Mouse (Mus musculus): ENCODE data around the gene Mfap2.

The Mfap2 gene

DNA sequence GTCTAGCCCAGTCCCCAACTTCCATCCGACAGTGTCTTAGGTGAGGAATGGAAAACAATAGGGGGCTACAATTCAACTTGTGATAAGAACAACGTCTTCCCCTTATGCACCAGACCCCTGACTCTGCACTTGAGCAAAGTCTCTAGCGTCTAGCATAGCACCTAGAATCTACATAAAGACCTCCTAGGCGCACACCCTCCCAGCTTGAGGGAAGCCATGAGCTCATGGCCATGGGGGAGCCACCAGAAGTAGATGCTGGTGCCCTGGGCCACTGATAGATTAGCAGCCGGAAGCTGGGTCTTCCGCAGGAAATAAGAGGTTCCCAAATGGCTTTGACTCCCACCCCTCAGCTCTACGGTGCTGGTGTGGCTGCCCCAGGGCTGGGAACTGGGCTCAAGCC is 22.7 kb upstream of the Mfap2 start:
- DNase-seq (ENCODE audit: low spot score in 2 of 2) = no peak

DNA sequence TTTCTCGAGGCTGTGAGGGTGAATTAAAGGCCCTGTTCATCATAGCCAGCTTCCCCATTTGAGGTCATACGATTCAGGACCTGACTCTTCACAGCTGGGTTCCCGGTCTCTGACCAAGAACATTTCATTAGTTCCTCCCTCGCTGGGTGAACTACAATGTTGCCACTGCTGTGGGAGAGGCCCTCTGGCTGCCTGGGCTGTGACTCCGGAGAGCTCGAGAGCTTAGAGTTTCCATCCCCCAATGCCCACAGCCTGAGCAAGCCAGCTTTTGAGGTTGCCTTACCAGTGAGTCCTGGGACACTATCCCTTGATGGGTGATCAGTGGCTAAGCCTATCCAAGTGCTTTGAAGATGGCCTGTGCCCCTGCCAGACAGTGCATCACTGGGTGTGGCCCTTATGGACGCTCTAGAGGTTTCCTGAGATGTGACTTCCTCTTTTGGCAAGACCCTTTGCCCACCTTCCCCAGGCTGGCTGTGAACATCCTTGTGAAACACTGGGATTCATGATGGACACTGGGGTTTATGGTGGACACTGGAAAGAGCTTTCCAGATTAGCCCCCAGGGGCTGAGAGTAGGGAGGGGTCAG is 21.4 kb upstream of the Mfap2 start:
- no peak for DNase-seq (ENCODE audit: low spot score in 2 of 2)

DNA sequence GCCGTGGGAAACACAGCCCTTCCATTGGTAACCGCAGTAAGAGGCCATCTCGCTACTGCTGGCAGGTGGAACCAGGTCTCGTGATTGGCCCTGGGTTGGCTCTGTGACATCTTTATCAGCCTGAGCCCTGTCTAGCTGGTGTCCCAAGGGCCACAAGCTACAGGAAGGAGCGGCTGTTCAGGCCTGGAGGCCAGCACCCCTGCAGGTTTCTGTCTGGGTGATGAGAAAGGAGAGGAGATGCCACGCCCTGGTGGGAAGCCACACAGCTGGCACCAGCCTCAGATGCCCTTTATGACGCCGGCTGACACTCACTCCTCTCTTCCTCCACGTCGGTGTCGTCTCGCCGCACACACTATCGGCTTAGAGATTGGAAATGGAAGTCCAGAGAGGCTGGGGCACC is 20.8 kb upstream of the Mfap2 start:
- no peak for DNase-seq (ENCODE audit: low spot score in 2 of 2)

DNA sequence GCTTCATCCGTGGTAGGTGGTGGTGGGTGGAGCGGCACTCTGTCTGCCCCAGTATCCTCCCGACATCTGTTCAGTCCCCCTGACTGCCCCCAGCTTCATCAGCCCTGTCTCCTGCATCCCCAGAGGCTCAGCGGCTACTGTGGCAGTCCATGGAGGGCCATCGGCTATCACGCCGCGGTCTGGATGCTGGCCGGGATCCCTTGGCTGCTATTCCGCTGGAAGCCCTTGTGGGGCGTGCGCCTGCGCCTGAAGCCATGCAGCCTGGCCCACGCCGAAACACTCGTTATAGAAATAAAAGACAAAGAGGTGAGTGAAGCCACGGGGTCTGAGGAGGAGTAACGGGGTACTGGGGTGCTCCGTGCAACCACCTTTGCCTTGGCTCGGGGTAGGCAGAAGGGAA is 18.0 kb upstream of the Mfap2 start:
- DNase-seq (ENCODE audit: low spot score in 2 of 2) = no peak

DNA sequence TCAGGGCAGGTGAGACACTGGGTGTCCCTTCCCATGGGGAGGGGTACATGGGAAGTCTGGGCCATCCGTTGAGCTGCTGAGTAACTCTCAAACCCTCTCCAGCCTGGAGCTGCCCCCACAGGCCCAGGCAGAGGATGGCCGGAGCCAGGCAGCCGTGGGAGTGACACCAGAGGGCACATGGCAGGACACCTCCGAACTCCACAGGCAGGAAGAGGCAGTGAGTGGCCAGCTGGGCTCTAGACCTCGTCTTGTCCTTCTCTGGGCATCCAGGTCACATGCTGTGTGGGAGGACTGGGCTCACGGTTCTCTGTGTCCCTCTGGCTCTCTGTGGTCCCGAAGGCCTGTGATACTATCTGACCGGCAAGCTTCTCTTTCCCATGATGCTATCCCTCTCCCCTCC is 16.4 kb upstream of the Mfap2 start:
- DNase-seq (ENCODE audit: low spot score in 2 of 2) = no peak

DNA sequence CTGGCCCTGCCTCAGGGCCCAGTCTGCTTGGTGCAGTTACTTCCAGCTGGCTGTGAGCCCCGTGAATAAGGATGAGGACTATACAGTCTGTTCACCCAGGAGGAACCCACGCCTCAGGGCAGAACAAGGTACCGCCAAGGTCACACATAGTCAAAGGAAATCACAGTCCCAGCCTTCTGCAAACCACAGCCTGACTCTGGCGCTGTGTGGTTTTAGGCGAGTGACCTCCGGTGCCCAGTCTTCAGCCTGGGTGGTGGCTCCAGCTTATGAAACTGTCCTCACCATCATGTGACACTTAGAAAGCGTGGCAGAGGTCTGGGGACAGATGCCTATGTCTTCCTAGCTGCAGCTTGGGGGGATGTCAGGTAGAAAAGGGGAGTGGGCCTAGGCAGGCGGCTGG is 14.4 kb upstream of the Mfap2 start:
- no peak for DNase-seq (ENCODE audit: low spot score in 2 of 2)

DNA sequence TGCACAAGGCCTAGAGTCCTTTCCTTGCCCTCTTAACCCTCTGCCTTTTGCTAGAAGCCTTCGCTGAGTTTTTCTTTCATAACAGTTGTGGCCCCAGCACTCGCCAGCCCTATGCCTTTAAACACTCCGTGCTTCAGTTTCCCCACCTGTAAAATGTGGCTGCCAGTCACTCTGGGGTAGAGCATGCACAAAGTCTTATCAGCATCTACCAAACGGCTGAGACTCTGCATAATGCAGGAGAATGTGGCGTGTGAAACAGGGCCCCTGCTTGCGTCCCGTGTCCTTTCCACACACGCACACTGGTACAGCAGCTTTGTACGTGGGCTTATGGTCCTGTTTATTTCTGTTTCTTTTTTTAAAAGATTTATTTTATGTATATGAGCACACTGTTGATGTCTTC is 13.4 kb upstream of the Mfap2 start:
- no peak for DNase-seq (ENCODE audit: low spot score in 2 of 2)

DNA sequence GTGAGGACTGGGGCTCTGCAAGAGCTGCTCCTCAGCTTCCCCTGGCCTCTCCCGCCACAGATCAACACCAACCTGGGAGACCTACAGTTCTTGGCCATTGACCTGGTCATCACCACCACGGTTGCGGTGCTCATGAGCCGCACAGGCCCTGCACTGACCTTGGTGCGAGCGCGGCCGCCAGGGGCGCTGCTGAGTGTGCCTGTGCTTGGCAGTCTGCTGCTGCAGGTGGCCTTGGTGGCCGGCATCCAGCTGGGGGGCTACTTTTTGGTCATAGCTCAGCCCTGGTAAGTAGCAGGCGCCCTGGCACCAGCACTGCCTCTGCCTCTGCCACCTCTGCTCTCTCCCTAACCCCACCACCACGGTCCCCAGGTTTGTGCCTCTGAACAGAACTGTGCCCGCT is 4.2 kb upstream of the Mfap2 start:
- DNase-seq (ENCODE audit: low spot score in 2 of 2) = no peak

DNA sequence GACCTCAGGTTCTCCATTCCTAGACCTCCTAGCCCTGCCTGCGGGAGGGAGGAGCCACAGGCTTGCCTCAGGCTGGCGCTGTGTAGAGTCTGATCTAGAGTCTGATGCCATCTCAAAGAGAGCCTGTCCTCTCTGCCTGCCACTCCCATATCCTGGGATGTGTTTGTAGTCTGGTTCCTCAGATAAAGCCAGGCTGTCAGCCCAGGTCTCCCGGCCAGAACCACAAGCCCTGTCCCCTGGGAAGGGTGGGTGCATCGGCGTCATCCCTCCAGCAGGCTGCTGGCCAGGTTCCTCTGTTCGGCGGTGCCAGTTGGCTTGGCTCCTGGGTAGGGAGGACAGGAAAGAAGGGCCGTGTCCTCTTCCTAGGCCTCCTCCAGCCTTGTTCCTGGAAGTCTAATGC is 2.2 kb upstream of the Mfap2 start:
- no peak for DNase-seq (ENCODE audit: low spot score in 2 of 2)

DNA sequence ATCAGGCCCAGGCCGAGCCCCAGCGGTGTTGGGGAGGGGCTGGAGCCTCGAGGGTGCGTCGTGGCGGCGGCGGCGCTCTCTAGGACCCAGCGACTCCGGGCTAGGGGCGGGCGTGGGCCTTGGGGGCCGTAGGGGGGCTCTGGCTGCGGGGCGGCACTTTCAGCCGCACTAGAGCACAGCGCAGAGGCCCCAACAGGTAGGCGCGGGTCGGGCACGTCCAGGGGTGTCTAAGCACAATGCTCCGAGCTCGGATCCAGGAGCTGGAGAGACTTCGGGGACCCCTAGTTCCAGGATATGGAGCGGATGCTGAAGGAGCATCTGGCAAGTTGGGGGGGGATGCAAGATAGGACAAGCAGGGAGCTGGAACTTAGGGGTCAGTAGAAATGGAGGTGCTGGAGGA is 308 bp downstream of the Mfap2 start:
- no peak for DNase-seq (ENCODE audit: low spot score in 2 of 2)

DNA sequence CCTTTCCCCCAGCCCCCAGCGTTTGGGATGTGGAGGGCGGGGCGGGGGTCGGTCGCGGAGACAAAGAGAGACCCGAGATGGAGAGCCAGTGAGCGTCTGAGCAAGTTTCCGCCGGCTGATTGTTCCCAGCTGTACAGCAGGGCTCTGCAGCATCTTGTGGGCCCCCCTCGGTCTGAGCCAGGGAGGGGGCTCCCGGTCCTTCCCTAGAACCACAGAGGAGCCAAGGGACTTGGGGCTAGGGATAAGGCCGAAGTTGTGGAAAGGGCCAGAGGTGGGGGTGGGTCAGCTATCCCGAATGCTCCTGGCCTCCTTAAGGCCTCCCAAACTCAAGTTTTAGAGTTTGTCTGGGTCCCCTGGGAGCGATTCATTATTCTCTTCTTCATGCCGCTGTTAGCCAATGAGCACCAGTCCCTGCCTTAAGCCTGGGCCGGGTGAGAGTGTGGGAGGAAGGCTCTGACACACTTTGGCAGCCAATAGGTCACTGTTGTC is 767 bp downstream of the Mfap2 start:
- DNase-seq (ENCODE audit: low spot score in 2 of 2) = no peak

DNA sequence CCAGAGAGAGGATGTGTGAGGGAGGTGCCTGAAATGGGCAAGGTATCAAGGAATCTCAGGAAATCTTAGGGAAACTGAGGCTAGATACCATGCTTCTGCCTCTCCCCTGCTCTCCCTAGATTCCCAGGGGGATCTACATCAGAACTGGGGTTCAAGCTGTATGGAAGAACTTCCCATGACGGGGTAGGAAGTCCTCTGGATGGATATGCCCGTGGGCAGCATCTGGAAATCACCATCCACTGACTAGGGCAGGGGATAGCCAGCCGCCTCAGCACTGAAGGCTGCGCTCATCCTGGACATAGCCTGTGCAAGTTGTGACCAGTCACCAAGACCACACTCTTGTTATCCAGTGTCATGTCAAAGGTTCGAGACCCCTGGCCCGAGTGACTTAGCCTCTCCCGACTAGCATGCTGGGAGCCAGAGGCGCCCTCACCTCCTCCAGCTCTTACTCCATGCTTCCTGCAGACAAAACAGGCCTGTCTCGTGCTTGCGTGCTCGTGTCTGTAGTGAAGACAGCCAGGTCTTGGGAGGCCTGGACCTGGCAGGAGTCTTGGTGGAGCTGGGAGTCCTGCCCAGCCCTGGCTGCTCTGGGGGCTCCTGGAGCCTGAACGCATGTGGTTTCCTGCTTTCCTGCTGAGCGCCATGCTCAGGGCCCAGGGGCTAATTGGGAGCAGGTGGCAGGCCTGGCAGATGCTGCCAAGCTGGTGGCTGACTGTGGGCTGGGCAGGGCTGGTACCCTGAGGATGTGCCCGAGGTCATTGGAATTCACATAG is 1.5 kb downstream of the Mfap2 start:
- no peak for DNase-seq (ENCODE audit: low spot score in 2 of 2)

DNA sequence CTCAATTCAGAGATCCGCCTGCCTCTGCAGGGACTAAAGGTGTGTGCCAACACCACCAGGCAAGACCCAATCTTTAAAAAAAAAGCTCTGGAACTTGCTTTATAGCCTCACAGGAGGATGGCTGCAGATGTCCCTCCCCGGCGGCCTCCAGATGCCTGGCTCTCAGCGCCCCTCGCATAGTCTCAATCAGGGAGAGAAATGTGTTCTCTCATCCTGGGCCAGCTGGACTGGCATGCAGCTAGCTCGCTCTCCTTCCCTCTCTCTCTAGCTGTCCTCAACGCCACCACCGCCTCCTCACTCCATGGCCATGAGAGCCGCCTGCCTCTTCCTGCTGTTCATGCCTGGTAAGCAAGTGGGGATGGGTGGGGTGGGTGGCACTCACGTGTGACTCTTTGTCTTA is 2.3 kb downstream of the Mfap2 start:
- DNase-seq (ENCODE audit: low spot score in 2 of 2) = no peak

DNA sequence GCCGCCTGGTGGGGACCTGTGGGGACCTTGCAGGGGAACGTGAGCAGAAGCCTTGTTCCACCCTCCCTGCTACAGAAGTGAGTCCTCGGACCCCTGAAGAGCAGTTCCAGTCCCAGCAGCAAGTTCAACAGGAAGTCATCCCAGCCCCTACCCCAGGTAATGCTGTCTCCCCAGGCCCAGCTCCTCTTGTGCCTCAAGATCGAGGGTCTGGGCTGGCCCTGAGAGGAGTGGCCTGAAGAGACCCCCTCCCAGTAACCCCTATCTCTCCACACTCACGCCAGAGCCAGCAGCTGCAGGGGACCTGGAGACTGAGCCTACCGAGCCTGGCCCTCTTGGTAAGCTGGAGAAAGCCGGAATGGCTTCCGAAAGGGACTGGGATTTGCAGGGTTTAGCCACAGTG is 3.9 kb downstream of the Mfap2 start:
- no peak for DNase-seq (ENCODE audit: low spot score in 2 of 2)

DNA sequence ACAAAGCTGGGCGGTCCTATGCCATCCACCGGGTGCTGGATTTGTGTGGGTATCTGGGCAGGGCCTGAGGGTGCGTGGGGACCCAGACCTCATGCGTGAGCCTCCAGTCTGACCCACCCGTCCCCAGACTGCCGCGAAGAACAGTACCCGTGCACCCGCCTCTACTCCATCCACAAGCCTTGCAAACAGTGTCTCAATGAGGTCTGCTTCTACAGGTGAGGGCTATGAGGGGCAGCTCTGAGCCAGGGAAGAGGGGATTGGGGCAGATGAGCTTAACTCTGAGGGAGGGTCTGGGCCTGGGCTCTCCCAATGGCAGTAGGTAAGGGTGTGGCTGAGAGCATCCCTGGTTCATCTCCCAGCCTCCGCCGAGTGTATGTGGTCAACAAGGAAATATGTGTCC is 4.6 kb downstream of the Mfap2 start:
- DNase-seq (ENCODE audit: low spot score in 2 of 2) = no peak

DNA sequence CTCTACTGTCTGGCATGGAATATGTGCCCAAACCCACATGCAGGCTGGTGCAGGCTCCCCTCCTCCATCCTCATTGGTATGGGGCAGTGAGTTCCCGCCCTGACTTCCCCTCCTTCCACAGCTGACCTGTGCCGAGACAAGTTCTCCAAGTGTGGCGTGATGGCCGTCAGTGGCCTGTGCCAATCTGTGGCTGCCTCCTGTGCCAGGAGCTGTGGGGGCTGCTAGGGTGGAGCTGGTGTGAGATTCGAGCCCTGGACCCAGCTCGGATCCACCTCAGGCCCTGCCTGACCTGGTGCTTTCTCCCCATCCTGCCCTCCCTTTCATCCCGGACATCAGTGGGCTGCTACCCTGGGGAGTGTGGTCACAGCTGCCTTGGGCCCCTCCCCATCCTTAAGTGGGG is 5.1 kb downstream of the Mfap2 start:
- DNase-seq (ENCODE audit: low spot score in 2 of 2) = no peak

DNA sequence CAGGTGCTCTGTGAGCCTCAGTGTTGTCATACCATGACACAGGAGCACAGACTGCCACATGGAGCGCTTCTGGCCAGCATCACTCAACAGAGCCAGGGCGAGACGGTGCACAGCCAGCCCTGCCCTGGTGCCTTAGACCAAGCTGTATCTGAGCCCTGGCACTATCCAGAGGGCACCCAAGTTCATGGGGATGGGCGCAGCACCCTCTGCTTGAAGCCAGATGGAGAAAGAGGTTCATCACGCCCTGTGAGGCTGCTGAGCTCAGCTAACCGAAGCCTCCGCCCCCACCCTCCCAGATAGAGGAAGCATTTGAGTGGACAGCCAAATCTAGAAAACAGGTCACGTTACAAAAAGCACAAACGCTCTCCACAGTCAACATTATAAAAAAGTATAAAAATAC is 6.1 kb downstream of the Mfap2 start:
- peak in 1 of 2 experiments; percentile 53 for DNase-seq (ENCODE audit: low spot score in 2 of 2)

DNA sequence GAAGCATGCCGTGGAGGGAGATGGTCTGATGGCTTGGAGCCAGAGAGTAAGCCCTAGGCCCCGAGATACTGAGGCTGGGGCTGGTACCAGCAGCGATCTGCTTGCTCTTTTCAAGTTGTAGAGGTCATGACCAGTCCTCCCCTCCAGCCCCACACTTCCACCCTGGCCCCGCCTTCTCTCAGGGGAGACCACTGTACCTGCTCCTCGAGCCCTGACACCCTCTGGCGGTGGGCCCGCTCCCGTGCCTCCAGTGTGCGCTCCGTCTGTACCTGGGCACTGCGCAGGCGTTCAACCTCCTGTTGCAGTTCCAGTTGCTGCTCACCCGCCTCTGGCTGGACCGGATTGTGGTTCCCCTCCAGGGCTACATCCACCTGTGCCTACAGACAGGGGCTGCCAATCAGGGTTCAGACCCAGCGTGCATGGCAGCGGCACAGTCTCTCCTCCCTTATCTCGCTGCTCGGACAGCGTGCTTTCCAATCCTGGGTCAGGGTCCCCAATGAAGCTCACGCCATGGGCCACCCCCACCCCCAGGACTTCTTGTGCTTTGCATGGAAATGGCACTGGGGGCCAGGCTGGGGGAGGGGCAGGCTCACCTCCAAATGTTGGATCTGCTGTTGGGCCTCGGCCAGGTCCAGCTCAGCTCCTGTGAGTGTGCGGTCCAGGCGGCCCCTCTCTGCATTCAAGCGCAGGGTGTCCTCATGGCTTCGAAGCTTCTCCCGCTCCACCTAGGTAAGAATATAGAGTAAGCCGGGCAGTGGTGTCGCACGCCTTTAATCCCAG is 7.6 kb downstream of the Mfap2 start:
- no peak for DNase-seq (ENCODE audit: low spot score in 2 of 2)

DNA sequence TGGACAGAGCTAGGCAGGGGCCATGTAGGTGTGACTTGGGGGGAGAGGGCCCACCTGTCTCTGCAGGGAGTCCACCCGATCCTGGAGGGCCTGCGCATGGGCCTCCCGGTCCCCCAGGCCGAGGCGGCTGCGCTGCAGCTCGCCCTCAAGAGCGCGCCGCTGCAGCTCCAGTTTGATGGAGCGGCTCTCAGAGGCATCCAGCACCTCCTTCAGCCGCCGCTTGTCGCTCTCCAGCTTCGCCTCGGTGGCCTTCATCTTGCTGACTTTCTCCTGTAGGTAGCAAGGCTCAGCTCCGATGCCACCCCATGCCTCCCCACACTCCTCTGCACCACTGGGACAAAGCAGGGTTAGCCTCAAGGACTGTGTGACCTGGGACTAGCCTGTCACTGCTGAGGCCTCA is 10.0 kb downstream of the Mfap2 start:
- DNase-seq (ENCODE audit: low spot score in 2 of 2) = no peak

DNA sequence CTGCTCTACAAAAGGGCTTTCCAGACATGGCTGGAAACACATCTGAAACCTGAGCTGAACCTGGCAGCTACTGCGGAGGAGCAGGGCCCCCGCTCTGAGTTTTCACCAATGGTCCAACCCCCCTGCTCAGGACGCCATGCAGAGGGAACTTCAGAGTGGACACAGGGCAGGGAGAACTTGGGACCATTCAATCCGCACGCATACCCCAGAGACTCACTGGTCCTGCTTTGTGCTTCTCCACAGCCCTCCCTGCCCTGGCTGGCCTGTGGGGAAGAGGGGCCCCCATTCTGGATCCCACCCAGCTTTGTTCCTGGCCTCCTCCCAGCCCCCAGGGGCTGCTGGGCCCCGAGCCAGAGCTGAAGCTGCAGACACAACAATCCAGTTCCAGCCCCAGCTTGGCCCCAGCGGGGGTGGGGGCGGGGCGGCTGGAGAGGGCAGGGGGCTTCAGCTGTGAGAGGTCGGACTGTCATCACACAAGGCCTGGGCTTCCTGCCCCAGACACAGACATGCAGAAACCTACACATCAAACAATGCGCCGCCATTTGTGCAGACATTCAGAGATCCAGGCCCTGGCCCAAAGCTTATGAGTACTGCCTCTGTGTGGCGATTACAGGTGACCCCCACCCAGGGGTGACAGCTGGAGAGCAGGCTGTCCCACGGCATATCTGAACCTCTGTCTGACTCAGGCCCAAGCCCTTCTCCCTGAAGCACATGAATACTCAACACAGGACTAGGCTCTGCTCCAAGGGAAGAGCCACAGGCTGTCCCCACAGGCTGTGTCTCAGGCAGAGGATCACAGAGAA is 10.8 kb downstream of the Mfap2 start:
- DNase-seq (ENCODE audit: low spot score in 2 of 2) = no peak

DNA sequence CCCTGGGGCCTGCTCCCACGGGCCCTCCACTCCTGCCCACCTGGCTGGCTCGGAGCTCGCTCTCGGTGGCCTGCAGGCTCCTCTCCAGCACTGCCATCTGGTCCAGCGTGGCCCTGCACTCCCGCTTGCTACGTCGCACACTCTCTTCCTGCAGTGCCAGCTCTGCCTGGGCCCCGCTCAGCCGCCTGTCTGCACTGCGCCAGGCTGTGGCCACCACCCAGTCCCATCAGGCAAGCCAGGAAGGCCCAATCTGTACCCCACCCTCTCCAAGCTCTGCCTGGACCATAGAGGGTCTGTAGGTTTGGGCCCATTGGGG is 11.4 kb downstream of the Mfap2 start:
- DNase-seq (ENCODE audit: low spot score in 2 of 2) = no peak

DNA sequence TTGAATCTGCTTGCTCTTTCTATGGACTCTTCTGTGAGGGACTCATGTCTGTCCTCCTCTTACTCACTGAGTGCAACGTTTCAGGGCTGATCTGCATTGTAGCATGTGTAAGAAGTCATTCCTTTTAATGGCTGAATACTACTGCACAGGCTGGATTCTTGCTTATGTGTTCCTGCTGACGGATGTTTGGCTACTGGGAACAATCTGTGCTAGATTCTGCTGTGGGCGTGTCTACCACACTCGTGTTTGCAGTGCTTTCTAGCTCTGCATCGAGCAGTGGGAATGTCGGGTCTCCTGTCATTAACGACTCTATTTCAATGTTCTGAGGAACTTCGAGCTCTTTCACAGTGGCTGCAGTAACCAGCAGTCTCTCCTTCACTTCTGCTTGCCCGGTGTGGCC is 13.8 kb downstream of the Mfap2 start:
- DNase-seq (ENCODE audit: low spot score in 2 of 2) = no peak
